Mouse (Mus musculus): ENCODE measurements around the gene Ppp4r3a.
"Not testable (repeated sequence)": the region's sequence is repeated elsewhere in the genome, so short reads cannot be mapped to it uniquely, and the experiment has no call there.

Gene Ppp4r3a

GRCm38 (mm10) chr12:101083076-101083838 is at the start of gene Ppp4r3a:
Ppp4r3a (minus strand) TSS chr12:101083702.
- peak; percentile 88 to 92 for DNase-seq (ENCODE audit: low spot score in 2 of 2)

GRCm38 (mm10) chr12:101123013-101123412 is 39.5 kb upstream of the Ppp4r3a start:
- DNase-seq (ENCODE audit: low spot score in 2 of 2), result no peak

GRCm38 (mm10) chr12:101122066-101122465 is 38.6 kb upstream of the Ppp4r3a start:
- not testable (repeated sequence) for DNase-seq (ENCODE audit: low spot score in 2 of 2)

- not testable (repeated sequence) for DNase-seq (ENCODE audit: low spot score in 2 of 2)
Observed at GRCm38 (mm10) chr12:101109794-101110585, 26.5 kb upstream of the Ppp4r3a start.

GRCm38 (mm10) chr12:101107722-101108121 is 24.2 kb upstream of the Ppp4r3a start:
- DNase-seq (ENCODE audit: low spot score in 2 of 2), result no peak

DNA sequence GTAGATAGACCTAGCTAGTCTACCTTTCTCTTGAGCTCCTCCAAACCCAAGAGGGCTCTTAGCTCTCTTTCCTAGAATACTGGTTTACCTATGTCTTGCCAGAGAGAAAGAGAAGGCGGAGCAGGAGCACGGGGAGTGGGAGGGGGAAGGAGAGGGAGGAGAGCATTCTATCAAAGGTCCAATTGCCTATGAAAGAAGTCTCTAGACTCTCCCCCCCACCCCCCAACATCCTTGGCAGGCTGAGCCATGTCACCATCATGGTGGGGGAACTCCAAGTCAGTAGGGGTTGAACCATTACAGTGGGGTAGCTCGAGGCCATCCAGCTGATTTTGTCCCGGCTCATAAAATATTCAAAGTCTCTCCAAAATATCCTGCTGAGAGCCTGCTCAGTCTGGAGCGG is 22.1 kb upstream of the Ppp4r3a start:
- DNase-seq (ENCODE audit: low spot score in 2 of 2), result no peak

DNA sequence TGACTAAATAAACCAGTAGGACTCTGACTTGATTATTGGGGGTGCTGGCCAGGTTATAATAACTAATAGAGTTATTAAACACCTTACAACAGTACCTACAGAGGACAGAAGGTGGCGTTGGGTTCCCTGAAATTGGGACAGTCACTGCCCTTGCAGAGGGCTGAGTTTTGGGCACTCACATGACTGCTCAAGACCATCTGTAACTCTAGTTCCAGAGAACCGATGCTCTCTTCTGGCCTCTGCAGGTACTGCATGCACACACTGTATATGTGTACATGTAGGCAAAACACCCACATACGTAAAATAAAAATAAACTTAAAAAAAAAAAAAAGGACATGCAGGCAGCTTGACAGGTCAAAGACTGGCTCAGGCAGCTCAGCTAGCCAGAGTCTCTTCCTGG is 19.1 kb upstream of the Ppp4r3a start:
- DNase-seq (ENCODE audit: low spot score in 2 of 2), result no peak

DNA sequence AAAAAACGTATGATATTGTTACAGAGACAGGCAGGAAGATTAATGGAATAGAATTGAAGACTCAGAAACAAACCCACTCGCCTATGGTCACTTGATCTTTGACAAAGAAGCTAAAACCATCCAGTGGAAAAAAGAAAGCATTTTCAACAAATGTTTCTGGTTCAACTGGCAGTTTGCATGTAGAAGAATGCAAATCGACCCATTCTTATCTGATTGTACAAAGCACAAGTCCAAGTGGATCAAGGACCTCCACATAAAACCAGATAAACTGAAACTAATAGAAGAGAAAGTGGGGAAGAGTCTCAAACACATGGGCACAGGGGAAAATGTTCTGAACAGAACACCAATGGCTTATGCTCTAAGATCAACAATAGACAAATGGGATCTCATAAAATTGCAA is 10.2 kb upstream of the Ppp4r3a start:
- not testable (repeated sequence) for DNase-seq (ENCODE audit: low spot score in 2 of 2)

DNA sequence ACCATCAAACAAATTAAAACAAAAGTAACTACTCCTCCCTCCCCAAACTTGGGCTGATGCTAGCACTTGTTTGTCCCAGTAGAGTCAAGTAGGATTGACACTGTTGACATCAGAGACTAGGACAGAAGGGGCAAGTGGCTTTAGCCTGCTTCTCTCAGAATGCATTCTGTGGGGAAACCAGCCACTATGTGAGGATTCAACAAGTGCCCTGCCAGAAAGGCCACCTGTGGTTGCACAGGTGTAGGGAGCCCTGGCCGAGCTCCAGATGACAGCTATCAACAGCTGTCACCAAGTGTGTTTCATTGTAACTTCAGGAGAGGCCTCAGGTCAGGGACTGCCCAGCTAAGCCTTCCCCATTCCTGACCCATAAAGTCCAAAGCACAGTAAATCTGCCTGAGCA is 6.5 kb upstream of the Ppp4r3a start:
- no peak for DNase-seq (ENCODE audit: low spot score in 2 of 2)

GRCm38 (mm10) chr12:101087406-101087805 is 3.9 kb upstream of the Ppp4r3a start:
- DNase-seq (ENCODE audit: low spot score in 2 of 2), result no peak

GRCm38 (mm10) chr12:101084881-101085666 is 1.6 kb upstream of the Ppp4r3a start:
- DNase-seq (ENCODE audit: low spot score in 2 of 2), result no peak

DNA sequence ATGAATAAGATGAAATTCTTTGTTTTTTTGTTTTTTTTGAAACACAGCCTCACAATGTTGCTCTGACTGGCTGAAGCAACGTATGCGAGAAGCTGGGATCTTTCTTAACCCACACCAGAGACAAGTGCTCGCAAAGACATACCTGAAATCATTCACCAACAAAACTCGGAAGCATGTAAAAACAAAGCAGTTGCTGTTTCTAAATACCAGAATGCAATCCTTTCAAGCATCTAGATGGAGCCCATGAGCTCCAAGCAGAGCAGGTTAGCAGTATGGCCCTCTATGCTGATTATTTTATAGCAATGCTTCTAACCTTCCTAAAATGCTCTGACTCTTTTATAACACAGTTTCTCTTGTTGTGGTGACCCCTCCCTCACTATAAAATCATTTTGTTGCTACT is 735 bp upstream of the Ppp4r3a start:
- DNase-seq (ENCODE audit: low spot score in 2 of 2), result no peak

DNA sequence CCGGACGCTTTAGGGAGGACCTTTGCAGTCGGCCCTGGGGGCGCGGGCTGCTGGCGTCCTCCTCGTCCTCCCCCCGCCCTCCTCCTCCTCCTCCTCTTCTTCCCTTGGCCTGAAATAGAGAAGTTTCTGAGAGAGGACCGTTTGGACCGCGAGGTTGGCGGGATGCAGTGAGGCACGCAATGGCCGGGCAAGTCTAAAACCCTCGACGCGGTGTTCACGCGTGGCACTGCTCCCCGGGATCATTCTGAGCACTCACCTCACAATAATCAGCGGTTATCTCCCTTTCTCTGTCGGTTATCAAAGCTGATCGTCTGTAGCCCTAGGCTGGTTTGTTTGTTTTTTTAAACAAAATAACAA is 315 bp upstream of the Ppp4r3a start:
- DNase-seq (ENCODE audit: low spot score in 2 of 2), result no peak

DNA sequence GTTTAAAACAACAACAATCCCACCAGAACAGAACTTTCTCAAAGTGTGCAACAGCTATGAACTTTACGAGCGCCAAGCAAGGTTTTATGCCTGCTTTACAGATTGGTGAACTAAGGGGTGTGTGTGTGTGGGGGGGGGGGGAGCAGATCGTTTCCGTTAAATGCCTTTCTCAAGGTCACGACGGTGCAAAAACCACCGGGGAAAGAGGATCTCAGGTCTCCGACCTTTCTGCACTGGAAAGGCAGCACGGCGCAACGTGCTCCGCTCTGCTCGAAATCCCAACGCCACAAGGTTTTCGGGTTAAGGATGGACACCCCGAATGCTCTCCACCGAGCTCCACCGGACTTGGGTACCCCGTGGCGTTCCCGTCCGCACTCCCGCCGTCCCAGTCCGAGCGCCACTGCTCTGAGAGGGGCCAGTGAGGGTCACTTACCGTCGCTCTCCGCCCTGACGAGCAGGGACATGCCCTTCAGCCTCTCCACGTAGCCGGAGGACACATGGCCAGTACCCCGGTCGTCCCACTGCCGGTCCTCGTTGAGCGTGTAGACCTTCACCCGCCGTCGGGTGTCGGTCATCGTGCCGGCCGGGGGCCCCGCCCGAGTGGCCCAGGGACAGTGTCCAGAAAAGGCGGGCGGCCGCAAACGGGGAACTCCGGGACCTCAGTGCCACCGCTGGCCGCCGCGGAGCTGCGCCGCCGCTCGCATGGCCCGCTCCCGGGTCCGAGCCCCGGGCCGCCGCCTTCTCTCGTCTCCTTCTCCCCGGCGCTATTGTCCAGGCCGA is 1.0 kb downstream of the Ppp4r3a start:
- peak; percentile 8 to 24 for DNase-seq (ENCODE audit: low spot score in 2 of 2)

DNA sequence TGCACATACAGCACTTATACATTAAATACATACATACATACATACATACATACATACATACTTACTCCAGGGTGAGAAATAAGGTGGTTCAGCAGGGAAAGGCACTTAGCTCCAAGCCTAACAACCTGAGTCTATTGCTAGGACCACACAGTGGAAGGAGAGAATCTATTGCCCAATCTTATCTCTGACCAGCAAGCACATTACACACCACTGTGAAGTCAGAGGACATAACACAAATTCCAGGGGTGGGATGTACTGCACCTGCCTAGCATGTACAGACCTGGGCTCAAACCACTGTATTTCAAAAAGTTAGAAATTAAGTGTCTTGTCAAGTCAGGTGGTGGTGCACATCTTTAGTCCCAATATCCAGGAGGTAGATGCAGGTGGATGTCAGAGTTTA is 5.5 kb downstream of the Ppp4r3a start:
- no peak for DNase-seq (ENCODE audit: low spot score in 2 of 2)

DNA sequence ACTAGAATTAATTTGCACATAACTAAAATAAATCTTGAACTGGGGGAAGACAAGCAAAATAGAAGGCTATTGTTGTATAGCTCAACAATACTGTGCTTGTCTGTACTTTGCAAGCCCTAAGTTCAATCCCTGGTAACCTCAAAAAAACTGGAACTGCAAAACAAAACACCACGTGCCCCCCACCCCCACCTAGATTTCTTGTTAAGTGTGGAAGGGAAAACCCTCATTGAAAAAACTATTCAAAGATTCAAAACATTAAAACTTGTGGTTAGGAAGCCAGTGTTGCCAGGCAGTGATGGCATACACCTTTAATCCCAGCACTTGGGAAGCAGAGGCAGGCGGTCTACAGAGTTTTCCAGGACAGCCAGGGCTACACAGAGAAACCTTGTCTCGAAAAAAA is 8.1 kb downstream of the Ppp4r3a start:
- DNase-seq (ENCODE audit: low spot score in 2 of 2), result no peak

- DNase-seq (ENCODE audit: low spot score in 2 of 2), result no peak
Observed at GRCm38 (mm10) chr12:101074821-101075429, 8.6 kb downstream of the Ppp4r3a start.

DNA sequence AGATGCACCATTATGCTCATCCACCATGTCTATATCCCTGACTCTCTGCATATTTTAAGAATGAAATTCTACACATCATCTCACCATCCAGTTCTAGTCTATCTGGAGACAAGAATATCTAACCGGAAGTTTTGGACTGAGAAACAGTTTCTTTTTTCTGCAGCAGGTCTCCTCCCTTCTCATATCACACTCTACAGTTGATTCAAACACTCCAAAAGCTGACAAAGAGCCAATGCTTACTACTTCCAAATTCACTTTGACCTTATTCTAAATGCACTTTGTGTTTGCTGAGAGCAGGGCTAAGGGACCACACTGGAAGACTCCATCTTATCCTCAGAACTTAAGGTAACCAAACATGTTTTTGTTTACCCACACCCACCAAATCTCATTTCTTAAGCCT is 13.7 kb downstream of the Ppp4r3a start:
- no peak for DNase-seq (ENCODE audit: low spot score in 2 of 2)

DNA sequence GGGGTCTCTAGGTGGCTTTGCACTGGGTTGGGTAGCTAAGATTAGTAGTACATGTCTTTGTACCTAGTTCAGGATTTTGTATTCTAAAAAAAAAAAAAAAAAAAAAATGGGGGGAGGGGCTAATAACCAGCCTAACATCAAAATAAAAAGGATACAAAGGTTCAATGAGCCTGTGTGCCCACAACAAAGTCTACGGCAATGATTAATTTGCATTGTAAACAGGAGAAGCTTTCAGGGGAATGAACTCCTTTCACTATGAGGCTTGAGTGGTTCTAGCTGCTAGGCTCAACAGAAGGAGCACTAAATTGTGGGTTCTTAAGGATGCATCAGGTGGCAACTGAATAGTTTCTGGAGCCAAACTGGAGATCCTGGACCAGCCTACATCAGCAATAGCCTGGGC is 17.2 kb downstream of the Ppp4r3a start:
- DNase-seq (ENCODE audit: low spot score in 2 of 2), result no peak

GRCm38 (mm10) chr12:101039956-101040355 is 43.5 kb downstream of the Ppp4r3a start:
- DNase-seq (ENCODE audit: low spot score in 2 of 2), result no peak

Measured in frontal cortex, postnatal 25 days (tissue).